Mouse (Mus musculus): ENCODE measurements around the gene Gm266. TPM values are rescaled to one million over a fixed set of nuclear protein-coding genes. Genes with fewer than 3 reads are reported as not detected.
A peak's percentile ranks its signal among the peaks of the same experiment; 100 is the strongest.

The Gm266 gene
- polyA plus RNA-seq, 1 experiment from 2014 or later, result 42.6 TPM

DNA sequence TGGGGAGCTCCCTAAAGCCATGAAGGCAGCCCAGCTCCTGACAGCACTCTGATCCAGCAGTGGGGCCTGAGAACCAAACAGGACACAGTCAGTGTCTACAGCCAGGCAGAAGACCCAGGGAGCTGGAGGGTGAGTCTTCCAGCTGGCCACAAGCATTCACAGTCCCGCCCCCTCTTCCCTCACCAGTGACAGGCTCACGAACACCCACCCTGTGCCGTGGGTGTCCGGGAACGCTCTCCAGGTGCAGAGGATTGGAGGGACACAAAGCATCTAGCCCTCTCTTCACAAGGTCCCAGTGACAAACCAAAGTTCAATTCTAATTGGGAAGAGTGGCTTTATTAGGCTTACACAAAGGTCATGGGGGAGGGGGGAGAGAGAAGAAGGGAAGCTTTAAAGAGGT lies 34.2 kb upstream of the Gm266 start:
- Histone ChIP-seq H3K9ac (replicated peaks; ENCODE audit: low read depth, low read length) (no peak overlapping the region), H3K9me3 (ENCODE audit: control insufficient read depth, low read depth, low read length) (no peaks in the 10 kb centered on the region; the same call in 1 of the 2 replicates), H3K4me1 (ENCODE audit: control insufficient read depth, insufficient read depth, low read length) (no peaks in the 10 kb centered on the region), H3K27ac (ENCODE audit: low read length) (no peak overlapping the region), H3K4me3 (ENCODE audit: low read depth, low read length) (no peak overlapping the region), H3K27me3 (ENCODE audit: control insufficient read depth, insufficient read depth, low read length) (no peaks in the 10 kb centered on the region), H3K36me3 (ENCODE audit: control insufficient read depth, insufficient read depth, low read length) (no peaks in the 10 kb centered on the region), H3K4me2 (replicated peaks; ENCODE audit: low read depth, low read length) (no peak overlapping the region)
- ATAC-seq (ENCODE audit: insufficient number of reproducible peaks, insufficient read depth, low FRiP score, low read depth), result no peak
- 48% methylated on average over 5 of the region's 5 CpGs for WGBS

- 82% methylated on average over 9 of the region's 9 CpGs for WGBS
- Histone ChIP-seq H3K27ac (ENCODE audit: low read length) (no peak overlapping the region), H3K27me3 (ENCODE audit: control insufficient read depth, insufficient read depth, low read length) (no peaks in the 10 kb centered on the region), H3K4me2 (replicated peaks; ENCODE audit: low read depth, low read length) (no peak overlapping the region), H3K36me3 (ENCODE audit: control insufficient read depth, insufficient read depth, low read length) (no peaks in the 10 kb centered on the region), H3K9ac (replicated peaks; ENCODE audit: low read depth, low read length) (no peak overlapping the region), H3K4me1 (ENCODE audit: control insufficient read depth, insufficient read depth, low read length) (no peaks in the 10 kb centered on the region), H3K9me3 (ENCODE audit: control insufficient read depth, low read depth, low read length) (no peaks in the 10 kb centered on the region; the same call in 1 of the 2 replicates), H3K4me3 (ENCODE audit: low read depth, low read length) (no peak overlapping the region)
- ATAC-seq (ENCODE audit: insufficient number of reproducible peaks, insufficient read depth, low FRiP score, low read depth), result no peak
Measured at GRCm38 (mm10) chr12:111518391-111518790, 32.8 kb upstream of the Gm266 start.

- H3K4me2 ChIP-seq (replicated peaks; ENCODE audit: low read depth, low read length), result no peak overlapping the region
- WGBS, result 44% methylated on average over 4 of the region's 4 CpGs
- H3K9me3 ChIP-seq (ENCODE audit: control insufficient read depth, low read depth, low read length), result no peaks in the 10 kb centered on the region; the same call in 1 of the 2 replicates
- peak; percentile 83; the same call in 1 of the 2 replicates for ATAC-seq (ENCODE audit: insufficient number of reproducible peaks, insufficient read depth, low FRiP score, low read depth)
- H3K4me1 ChIP-seq (ENCODE audit: control insufficient read depth, insufficient read depth, low read length), result no peaks in the 10 kb centered on the region
- no peak overlapping the region for H3K4me3 ChIP-seq (ENCODE audit: low read depth, low read length)
- H3K36me3 ChIP-seq (ENCODE audit: control insufficient read depth, insufficient read depth, low read length), result no peaks in the 10 kb centered on the region
- no peak overlapping the region for H3K27ac ChIP-seq (ENCODE audit: low read length)
- no peak overlapping the region for H3K9ac ChIP-seq (replicated peaks; ENCODE audit: low read depth, low read length)
- no peaks in the 10 kb centered on the region for H3K27me3 ChIP-seq (ENCODE audit: control insufficient read depth, insufficient read depth, low read length)
Measured at GRCm38 (mm10) chr12:111517901-111518300, 32.3 kb upstream of the Gm266 start.

DNA sequence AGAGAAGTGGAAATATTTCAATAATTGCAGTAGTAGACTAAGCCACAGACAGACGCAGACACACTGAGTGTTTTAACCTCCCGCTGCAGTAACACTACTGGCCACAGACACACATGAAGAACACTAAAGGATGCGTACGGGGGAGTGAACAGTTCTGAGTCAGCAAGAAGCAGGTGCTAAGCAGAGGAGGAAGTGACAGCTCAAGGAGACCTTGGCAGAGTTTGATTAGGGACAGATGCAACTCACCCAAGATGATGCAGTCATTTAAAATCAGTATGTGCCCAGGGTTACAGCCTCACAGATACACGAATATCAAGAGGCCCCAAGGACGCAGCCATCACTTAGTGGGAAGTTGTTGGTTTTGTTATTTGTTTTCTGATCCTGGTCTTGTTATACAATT lies 31.2 kb upstream of the Gm266 start:
- no peak overlapping the region for H3K4me2 ChIP-seq (replicated peaks; ENCODE audit: low read depth, low read length)
- no peaks in the 10 kb centered on the region; the same call in 1 of the 2 replicates for H3K9me3 ChIP-seq (ENCODE audit: control insufficient read depth, low read depth, low read length)
- H3K27me3 ChIP-seq (ENCODE audit: control insufficient read depth, insufficient read depth, low read length), result no peaks in the 10 kb centered on the region
- no peak overlapping the region for H3K4me3 ChIP-seq (ENCODE audit: low read depth, low read length)
- H3K36me3 ChIP-seq (ENCODE audit: control insufficient read depth, insufficient read depth, low read length), result no peaks in the 10 kb centered on the region
- no peak overlapping the region for H3K27ac ChIP-seq (ENCODE audit: low read length)
- H3K9ac ChIP-seq (replicated peaks; ENCODE audit: low read depth, low read length), result no peak overlapping the region
- no peaks in the 10 kb centered on the region for H3K4me1 ChIP-seq (ENCODE audit: control insufficient read depth, insufficient read depth, low read length)
- WGBS, result 87% methylated on average over 6 of the region's 6 CpGs
- no peak for ATAC-seq (ENCODE audit: insufficient number of reproducible peaks, insufficient read depth, low FRiP score, low read depth)

GRCm38 (mm10) chr12:111515920-111516319 lies 30.3 kb upstream of the Gm266 start:
- Histone ChIP-seq H3K4me2 (replicated peaks; ENCODE audit: low read depth, low read length) (no peak overlapping the region), H3K9ac (replicated peaks; ENCODE audit: low read depth, low read length) (no peak overlapping the region), H3K4me1 (ENCODE audit: control insufficient read depth, insufficient read depth, low read length) (no peaks in the 10 kb centered on the region), H3K27ac (ENCODE audit: low read length) (no peak overlapping the region), H3K36me3 (ENCODE audit: control insufficient read depth, insufficient read depth, low read length) (no peaks in the 10 kb centered on the region), H3K4me3 (ENCODE audit: low read depth, low read length) (no peak overlapping the region), H3K27me3 (ENCODE audit: control insufficient read depth, insufficient read depth, low read length) (no peaks in the 10 kb centered on the region), H3K9me3 (ENCODE audit: control insufficient read depth, low read depth, low read length) (no peaks in the 10 kb centered on the region)
- 90% methylated on average over 5 of the region's 5 CpGs for WGBS
- no peak for ATAC-seq (ENCODE audit: insufficient number of reproducible peaks, insufficient read depth, low FRiP score, low read depth)

DNA sequence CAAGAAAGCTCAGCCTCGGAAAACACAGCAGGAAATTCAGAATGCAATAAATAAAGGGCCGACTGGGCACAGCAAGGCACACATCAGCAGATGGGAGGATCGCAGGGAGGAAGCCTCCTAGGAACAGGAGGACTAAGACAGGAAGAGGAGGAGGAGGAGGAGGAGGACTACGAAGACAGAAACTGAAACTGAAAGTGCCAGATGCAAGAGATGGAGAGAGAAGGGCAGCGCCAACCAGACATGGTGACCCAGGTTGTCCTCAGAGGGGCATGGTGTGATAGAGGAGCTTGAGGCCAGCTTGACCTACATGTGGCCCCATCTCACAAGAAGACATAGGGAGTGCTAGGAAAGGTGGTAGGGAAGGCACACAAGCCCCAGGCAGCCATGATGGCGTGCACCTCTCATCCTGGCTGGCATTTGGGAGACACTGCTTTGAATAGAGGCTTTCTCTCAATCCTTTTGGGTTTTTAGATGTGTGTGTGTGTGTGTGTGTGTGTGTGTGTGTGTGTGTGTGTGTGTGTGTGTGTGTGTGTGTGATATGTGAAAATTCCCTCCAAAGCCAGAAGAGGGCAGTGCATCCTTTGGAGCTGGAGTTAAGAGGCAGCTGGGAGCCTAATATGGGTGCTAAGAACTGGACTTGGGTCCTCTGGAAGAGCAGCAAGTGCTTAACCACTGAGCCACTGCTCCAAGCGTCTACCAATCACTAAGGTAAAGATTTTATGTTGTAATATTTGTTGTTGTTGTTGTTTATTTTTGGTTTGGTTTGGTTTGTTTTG lies 29.4 kb upstream of the Gm266 start:
- ATAC-seq (ENCODE audit: insufficient number of reproducible peaks, insufficient read depth, low FRiP score, low read depth), result no peak

DNA sequence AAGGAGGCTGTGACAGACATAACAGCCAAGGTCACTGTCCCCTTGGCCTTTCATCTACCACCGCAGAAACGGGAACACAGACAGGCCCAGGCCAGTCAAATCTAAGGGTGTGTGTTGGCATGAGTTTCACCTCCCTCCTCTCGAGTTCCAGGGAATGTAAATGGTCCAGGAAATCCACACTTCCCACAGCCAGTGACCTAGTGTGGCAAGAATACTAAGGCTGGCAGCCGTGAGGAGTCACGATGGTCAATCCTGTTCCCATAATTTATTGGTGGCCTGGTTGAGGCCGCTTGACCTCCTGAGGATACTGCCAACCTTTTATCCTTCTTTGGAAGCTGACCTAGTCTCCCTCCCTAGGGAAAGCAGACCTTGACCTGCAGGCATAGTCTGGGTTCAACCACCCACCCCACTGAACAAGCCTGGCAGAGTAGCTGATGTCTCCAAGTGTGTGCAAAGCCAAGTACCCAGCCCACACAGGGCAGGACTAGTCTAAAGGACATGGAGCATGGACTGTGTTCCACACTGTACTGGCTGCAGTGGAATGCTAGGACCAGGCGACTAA lies 28.7 kb upstream of the Gm266 start:
- Histone ChIP-seq H3K9ac (replicated peaks; ENCODE audit: low read depth, low read length) (no peak overlapping the region), H3K4me2 (replicated peaks; ENCODE audit: low read depth, low read length) (no peak overlapping the region), H3K27ac (ENCODE audit: low read length) (no peak overlapping the region), H3K36me3 (ENCODE audit: control insufficient read depth, insufficient read depth, low read length) (no peaks in the 10 kb centered on the region), H3K4me3 (ENCODE audit: low read depth, low read length) (no peak overlapping the region), H3K9me3 (ENCODE audit: control insufficient read depth, low read depth, low read length) (no peaks in the 10 kb centered on the region), H3K4me1 (ENCODE audit: control insufficient read depth, insufficient read depth, low read length) (no peaks in the 10 kb centered on the region), H3K27me3 (ENCODE audit: control insufficient read depth, insufficient read depth, low read length) (no peaks in the 10 kb centered on the region)
- no peak for ATAC-seq (ENCODE audit: insufficient number of reproducible peaks, insufficient read depth, low FRiP score, low read depth)
- 66% methylated on average over 7 of the region's 7 CpGs for WGBS

More for the DNA sequence above, 29.4 kb upstream of the Gm266 start:
- H3K27ac ChIP-seq (ENCODE audit: low read length), result no peak overlapping the region
- H3K4me2 ChIP-seq (replicated peaks; ENCODE audit: low read depth, low read length), result no peak overlapping the region
- no peaks in the 10 kb centered on the region for H3K4me1 ChIP-seq (ENCODE audit: control insufficient read depth, insufficient read depth, low read length)
- no peaks in the 10 kb centered on the region for H3K36me3 ChIP-seq (ENCODE audit: control insufficient read depth, insufficient read depth, low read length)
- H3K27me3 ChIP-seq (ENCODE audit: control insufficient read depth, insufficient read depth, low read length), result no peaks in the 10 kb centered on the region
- H3K9me3 ChIP-seq (ENCODE audit: control insufficient read depth, low read depth, low read length), result no peaks in the 10 kb centered on the region
- no peak overlapping the region for H3K4me3 ChIP-seq (ENCODE audit: low read depth, low read length)
- WGBS, result 79% methylated on average over 7 of the region's 7 CpGs
- H3K9ac ChIP-seq (replicated peaks; ENCODE audit: low read depth, low read length), result no peak overlapping the region

GRCm38 (mm10) chr12:111513673-111514072 lies 28.1 kb upstream of the Gm266 start:
- Histone ChIP-seq H3K27me3 (ENCODE audit: control insufficient read depth, insufficient read depth, low read length) (no peaks in the 10 kb centered on the region), H3K4me2 (replicated peaks; ENCODE audit: low read depth, low read length) (no peak overlapping the region), H3K4me1 (ENCODE audit: control insufficient read depth, insufficient read depth, low read length) (no peaks in the 10 kb centered on the region), H3K36me3 (ENCODE audit: control insufficient read depth, insufficient read depth, low read length) (no peaks in the 10 kb centered on the region), H3K27ac (ENCODE audit: low read length) (no peak overlapping the region), H3K9ac (replicated peaks; ENCODE audit: low read depth, low read length) (no peak overlapping the region), H3K9me3 (ENCODE audit: control insufficient read depth, low read depth, low read length) (no peaks in the 10 kb centered on the region), H3K4me3 (ENCODE audit: low read depth, low read length) (no peak overlapping the region)
- 65% methylated on average over 5 of the region's 5 CpGs for WGBS
- no peak for ATAC-seq (ENCODE audit: insufficient number of reproducible peaks, insufficient read depth, low FRiP score, low read depth)
